Comparison of ENCODE assay signal across 8 mouse cellular contexts in genomic region chr13:37993704-37994404, GRCm38 (mm10). TPM values are rescaled to one million over a fixed set of nuclear protein-coding genes. Genes with fewer than 3 reads are reported as not detected.
DNase-seq lines count a peak whose midpoint lies in the region; ATAC-seq and TF ChIP-seq lines count a peak whose summit lies in the region.

Ssr1 (minus strand) TSS chr13:37994217.

- peak; percentile 85 for DNase-seq in 3T3-L1 (ENCODE audit: low read depth, low spot score)
- DNase-seq in adrenal gland, postnatal 4 days (ENCODE audit: low spot score in 2 of 2): peak; percentile 93
- DNase-seq in embryonic facial prominence, embryonic 14.5 days (ENCODE audit: low spot score): peak; percentile 98
- peak; percentile 97 to 98 for DNase-seq in heart, adult 2 months
- DNase-seq in kidney, adult 8-10 months: peak; percentile 94 to 95
- DNase-seq in spleen, postnatal 10 days (ENCODE audit: low spot score in 2 of 2): peak; percentile 94 to 99

- no peaks in the 10 kb centered on the region for H3K4me1 ChIP-seq in embryonic facial prominence, embryonic 14.5 days (ENCODE audit: control insufficient read depth, insufficient read depth, low read length)
- peaks cover 2% of the 10 kb centered on the region for H3K4me1 ChIP-seq in heart, adult 2 months (ENCODE audit: control insufficient read depth, insufficient read depth, low read length)
- peaks cover 9% of the 10 kb centered on the region for H3K4me1 ChIP-seq in limb, embryonic 13.5 days
- peaks cover 13% of the 10 kb centered on the region for H3K4me1 ChIP-seq in midbrain, embryonic 16.5 days (ENCODE audit: control insufficient read depth, insufficient read depth, low read length)

- no peak; the same call in 1 of the 2 replicates for TF ChIP-seq CTCF in heart, adult 2 months (IDR thresholded peaks at IDR 0.05)

- H3K27ac ChIP-seq in embryonic facial prominence, embryonic 14.5 days (replicated peaks; ENCODE audit: low read depth, low read length): peak within 1 kb of the TSS; percentile 94
- H3K27ac ChIP-seq in heart, adult 2 months: peak within 1 kb of the TSS; percentile 87
- peak within 1 kb of the TSS; percentile 93 for H3K27ac ChIP-seq in limb, embryonic 13.5 days
- H3K27ac ChIP-seq in midbrain, embryonic 16.5 days (ENCODE audit: low read length): peak within 1 kb of the TSS; percentile 91

- H3K79me2 ChIP-seq in heart, adult 2 months (replicated peaks; ENCODE audit: control insufficient read depth, insufficient read depth, low read length): no peaks in the 10 kb centered on the region

- no peaks in the 10 kb centered on the region for H3K27me3 ChIP-seq in embryonic facial prominence, embryonic 14.5 days (replicated peaks; ENCODE audit: control insufficient read depth, insufficient read depth, low read length)
- H3K27me3 ChIP-seq in heart, adult 2 months (ENCODE audit: control insufficient read depth, insufficient read depth, low read length): no peaks in the 10 kb centered on the region
- H3K27me3 ChIP-seq in limb, embryonic 13.5 days: no peaks in the 10 kb centered on the region
- H3K27me3 ChIP-seq in midbrain, embryonic 16.5 days (ENCODE audit: control insufficient read depth, insufficient read depth, low read depth, low read length): no peaks in the 10 kb centered on the region

- peak within 1 kb of the TSS; percentile 99 for H3K9ac ChIP-seq in embryonic facial prominence, embryonic 14.5 days (ENCODE audit: low read depth, low read length)
- H3K9ac ChIP-seq in heart, adult 2 months (ENCODE audit: low read depth, low read length): peak within 1 kb of the TSS; percentile 96
- peak within 1 kb of the TSS; percentile 96 for H3K9ac ChIP-seq in limb, embryonic 13.5 days
- peak within 1 kb of the TSS; percentile 89 for H3K9ac ChIP-seq in midbrain, embryonic 16.5 days (ENCODE audit: low read depth, low read length)

- WGBS in embryonic facial prominence, embryonic 14.5 days: under 1% methylated on average over 41 of the region's 89 CpGs
- WGBS in heart, adult 2 months: under 1% methylated on average over 86 of the region's 89 CpGs
- under 1% methylated on average over 82 of the region's 89 CpGs for WGBS in limb, embryonic 13.5 days
- WGBS in midbrain, embryonic 16.5 days: 0% methylated on average over 64 of the region's 89 CpGs

- H3K4me3 ChIP-seq in embryonic facial prominence, embryonic 14.5 days (ENCODE audit: low read depth, low read length): peak within 1 kb of the TSS; percentile 96
- peak within 1 kb of the TSS; percentile 94 for H3K4me3 ChIP-seq in heart, adult 2 months
- H3K4me3 ChIP-seq in limb, embryonic 13.5 days: peak within 1 kb of the TSS; percentile 93
- peak within 1 kb of the TSS; percentile 72 for H3K4me3 ChIP-seq in midbrain, embryonic 16.5 days (ENCODE audit: low read depth, low read length)

- H3K4me2 ChIP-seq in embryonic facial prominence, embryonic 14.5 days (ENCODE audit: low read depth, low read length): peak within 1 kb of the TSS; percentile 55
- H3K4me2 ChIP-seq in limb, embryonic 13.5 days (replicated peaks): peak within 1 kb of the TSS; percentile 90
- H3K4me2 ChIP-seq in midbrain, embryonic 16.5 days (ENCODE audit: low read length): peak within 1 kb of the TSS; percentile 78

- peak; percentile 98 for ATAC-seq in embryonic facial prominence, embryonic 14.5 days (ENCODE audit: low read depth)
- peak; percentile 98 for ATAC-seq in limb, embryonic 13.5 days (ENCODE audit: low FRiP score, low read depth)
- peak; percentile 98 for ATAC-seq in midbrain, embryonic 16.5 days

- no peaks in the 10 kb centered on the region for H3K9me3 ChIP-seq in embryonic facial prominence, embryonic 14.5 days (ENCODE audit: control insufficient read depth, low read length)
- H3K9me3 ChIP-seq in limb, embryonic 13.5 days: no peaks in the 10 kb centered on the region
- H3K9me3 ChIP-seq in midbrain, embryonic 16.5 days (replicated peaks; ENCODE audit: control insufficient read depth, low read length, poor library complexity, severe bottlenecking): no peaks in the 10 kb centered on the region

- TF ChIP-seq EP300 in heart, adult 2 months (IDR thresholded peaks at IDR 0.05; ENCODE audit: insufficient read depth, low read depth, low read length): no peak

- TF ChIP-seq POLR2A in heart, adult 2 months (IDR thresholded peaks at IDR 0.05; ENCODE audit: insufficient read depth, low read depth, low read length): peak; percentile 81

- intact Hi-C loops in heart, adult 2 months (cut with DNase I): loop anchor here (1.0 kb wide), 1 partner anchor 43 kb away; the partner anchor contains the start of gene Cage1

- peaks cover 29% of the 10 kb centered on the region for H3K36me3 ChIP-seq in embryonic facial prominence, embryonic 14.5 days (ENCODE audit: control insufficient read depth, insufficient read depth, low read length)
- no peaks in the 10 kb centered on the region for H3K36me3 ChIP-seq in heart, adult 2 months (ENCODE audit: control insufficient read depth, insufficient read depth, low read length)
- H3K36me3 ChIP-seq in limb, embryonic 13.5 days: peaks cover 26% of the 10 kb centered on the region
- H3K36me3 ChIP-seq in midbrain, embryonic 16.5 days (ENCODE audit: control insufficient read depth, insufficient read depth, low read length): peaks cover 7% of the 10 kb centered on the region

RNA-seq across cellular contexts. Expression of gene Ssr1, which starts in this region (rescaled TPM):
- 100 to 1,000 TPM; 160 to 167 TPM for total RNA-seq in adrenal gland, postnatal 4 days (2021)
- 162 and 167 TPM in 2 replicates for polyA plus RNA-seq in embryonic facial prominence, embryonic 14.5 days (2014; fragmentation: Nextera tagmentation; extraction: Ambion mirVana)
- total RNA-seq in heart, adult 2 months (2021): 10 to 100 TPM; 41.7 to 44.9 TPM
- polyA plus RNA-seq in heart, adult 2 months (2012; rRNA removed): 10.0 and 17.2 TPM in 2 replicates
- 143 and 150 TPM in 2 replicates for polyA plus RNA-seq in limb, embryonic 13.5 days (2015; fragmentation: Nextera tagmentation; extraction: Ambion mirVana)
- polyA plus RNA-seq in midbrain, embryonic 16.5 days (2015; fragmentation: Nextera tagmentation; extraction: Ambion mirVana): 69.2 and 71.1 TPM in 2 replicates

Comparison
In these comparisons a context has a peak if more than half of its experiments do, and no peak if none do; other contexts are left out.
1. Peak in every context shown above with its lines: DNase-seq, ATAC-seq, H3K4me3 ChIP-seq and H3K27ac ChIP-seq.